Mouse (Mus musculus): ENCODE results near the gene Ccsap.
A peak's percentile ranks its signal among the peaks of the same experiment; 100 is the strongest.

Gene Ccsap

GRCm38 (mm10) chr8:123880271-123880670 is 20.3 kb upstream of the Ccsap start:
- DNase-seq (ENCODE audit: low spot score), result no peak

GRCm38 (mm10) chr8:123877865-123878264 is 17.9 kb upstream of the Ccsap start:
- DNase-seq (ENCODE audit: low spot score), result no peak

DNA sequence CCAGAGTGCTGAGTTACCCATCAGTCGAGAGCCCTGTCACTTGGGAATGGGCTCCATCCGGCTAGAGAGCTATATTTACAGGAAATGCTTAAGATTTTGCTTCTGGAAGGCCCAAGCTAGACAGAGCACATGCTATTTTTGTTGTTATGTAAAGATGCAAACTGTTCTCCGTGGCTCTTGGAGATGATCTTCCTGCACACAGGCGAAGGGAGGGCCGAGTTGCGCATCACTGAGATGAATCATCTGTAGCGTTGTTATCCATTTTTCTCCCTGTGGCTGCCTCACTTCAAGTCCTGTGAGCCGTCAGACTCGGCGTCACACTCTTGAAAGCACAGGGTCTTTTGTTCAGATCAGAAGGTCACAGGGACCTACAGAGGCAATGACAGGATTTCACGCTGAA is 14.3 kb upstream of the Ccsap start:
- no peak for DNase-seq (ENCODE audit: low spot score)

GRCm38 (mm10) chr8:123873364-123873763 is 13.4 kb upstream of the Ccsap start:
- DNase-seq (ENCODE audit: low spot score), result no peak

GRCm38 (mm10) chr8:123872048-123872447 is 12.0 kb upstream of the Ccsap start:
- DNase-seq (ENCODE audit: low spot score), result no peak

DNA sequence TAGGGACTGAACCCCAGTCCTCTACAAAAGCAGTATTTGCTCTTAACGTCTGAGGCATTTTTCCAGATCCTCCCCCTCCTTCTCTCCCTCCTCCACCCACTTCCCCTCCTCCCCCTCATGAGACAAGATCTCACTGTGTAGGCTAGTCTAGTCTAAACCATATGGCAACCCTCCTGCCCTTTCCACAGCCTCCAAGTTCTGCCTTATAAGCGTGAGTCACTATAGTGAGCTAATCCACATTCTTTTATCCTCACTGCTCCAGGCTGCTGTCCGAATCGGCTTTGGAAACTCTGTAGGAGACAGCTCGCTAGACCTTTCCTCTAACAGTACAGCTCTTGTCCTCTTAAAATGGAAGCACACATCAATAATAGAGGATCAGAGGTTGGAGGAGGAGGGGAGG is 7.0 kb upstream of the Ccsap start:
- peak; percentile 71 for DNase-seq (ENCODE audit: low spot score)

DNA sequence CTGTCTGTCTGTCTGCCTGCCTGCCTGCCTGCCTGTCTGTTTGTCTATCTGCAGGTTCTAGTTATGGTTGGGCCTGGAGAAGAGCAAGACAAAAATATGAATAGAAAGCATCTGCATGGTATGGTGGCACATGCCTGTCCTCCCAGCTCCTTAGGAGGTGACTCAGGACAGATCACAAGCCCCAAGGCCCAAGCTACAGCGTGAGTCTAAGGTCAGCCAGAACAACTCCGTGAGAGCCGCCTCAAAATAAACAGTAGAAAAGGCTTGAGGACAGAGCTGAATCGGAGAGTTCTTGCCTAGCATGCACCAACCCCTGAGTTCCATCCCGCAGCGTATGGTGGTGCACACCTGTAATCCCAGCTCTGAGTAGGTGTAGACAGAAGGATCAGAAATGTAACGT is 5.8 kb upstream of the Ccsap start:
- DNase-seq (ENCODE audit: low spot score), result no peak

GRCm38 (mm10) chr8:123860386-123860785 is 377 bp upstream of the Ccsap start:
- peak; percentile 38 for DNase-seq (ENCODE audit: low spot score)

DNA sequence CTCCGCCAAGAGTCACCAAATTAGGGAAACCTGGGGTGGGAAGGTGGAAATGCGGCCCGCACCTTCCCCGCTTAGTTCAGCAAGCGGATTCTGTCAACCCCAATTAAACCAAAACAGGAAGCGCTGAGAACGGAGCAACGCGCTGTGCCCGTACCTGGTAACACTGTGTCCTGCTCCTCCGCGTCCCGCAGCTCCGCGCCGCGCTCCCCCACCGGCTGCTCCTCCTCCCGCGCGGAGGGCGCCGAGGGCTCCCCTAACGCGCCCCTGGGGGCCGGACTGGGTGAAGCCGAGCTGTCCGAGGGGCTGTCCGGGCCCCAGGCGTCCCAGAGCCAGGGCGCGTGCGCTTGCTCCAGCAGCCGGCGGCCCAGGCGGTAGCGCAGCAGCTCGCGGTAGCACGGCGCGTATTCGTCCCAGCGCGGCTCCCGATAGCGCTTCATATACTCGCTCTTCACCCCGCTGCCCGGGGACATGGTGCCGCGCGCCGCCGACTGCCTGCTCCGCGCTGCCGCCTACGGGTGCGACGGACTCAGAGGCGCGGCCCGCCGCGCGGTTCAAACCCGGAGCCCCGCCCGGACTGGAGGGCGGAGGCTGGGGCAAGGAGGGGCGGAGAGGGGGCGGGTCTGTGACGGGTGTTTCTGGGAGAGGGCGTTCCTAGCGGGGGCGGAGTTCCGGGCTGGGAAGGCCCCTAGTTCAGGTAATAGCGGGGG is 915 bp downstream of the Ccsap start:
- DNase-seq (ENCODE audit: low spot score), result peak; percentile 96

DNA sequence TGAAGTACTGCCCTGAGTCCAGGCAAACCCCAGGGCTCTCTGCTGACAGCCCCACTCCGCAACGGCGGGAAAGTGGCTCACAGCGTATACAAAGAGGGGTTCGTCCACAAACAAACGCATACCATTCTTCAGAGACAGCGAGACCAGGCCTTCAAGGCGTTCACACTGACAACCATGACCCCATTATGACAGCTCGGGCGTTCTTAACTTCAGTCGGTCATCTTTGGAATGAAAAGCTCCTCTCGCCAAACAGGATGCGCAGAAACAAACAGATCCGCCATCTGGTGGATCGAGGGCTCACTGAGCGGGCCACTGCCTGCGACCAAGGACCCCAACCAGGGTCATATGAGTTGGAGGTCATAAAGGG is 1.5 kb downstream of the Ccsap start:
- peak; percentile 72 for DNase-seq (ENCODE audit: low spot score)

DNA sequence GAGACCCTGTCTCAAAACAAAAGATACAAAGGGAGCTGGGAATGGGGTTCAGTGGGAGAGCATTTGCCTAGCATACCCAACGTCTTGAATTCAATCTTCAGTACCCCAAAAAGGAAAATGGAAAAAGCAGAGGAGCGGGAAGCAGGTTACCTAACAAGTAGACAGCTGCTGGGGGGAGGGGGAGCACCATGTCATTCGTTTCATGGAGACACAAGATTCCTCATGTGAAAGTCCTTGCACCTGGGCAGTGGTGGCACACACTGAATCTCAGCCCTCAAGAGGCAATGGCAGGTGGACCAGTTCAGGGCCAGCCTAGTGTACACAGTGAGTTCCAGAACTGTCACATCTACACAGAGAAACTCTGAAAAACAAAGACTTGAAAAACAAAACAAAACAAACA is 2.6 kb downstream of the Ccsap start:
- DNase-seq (ENCODE audit: low spot score), result no peak

DNA sequence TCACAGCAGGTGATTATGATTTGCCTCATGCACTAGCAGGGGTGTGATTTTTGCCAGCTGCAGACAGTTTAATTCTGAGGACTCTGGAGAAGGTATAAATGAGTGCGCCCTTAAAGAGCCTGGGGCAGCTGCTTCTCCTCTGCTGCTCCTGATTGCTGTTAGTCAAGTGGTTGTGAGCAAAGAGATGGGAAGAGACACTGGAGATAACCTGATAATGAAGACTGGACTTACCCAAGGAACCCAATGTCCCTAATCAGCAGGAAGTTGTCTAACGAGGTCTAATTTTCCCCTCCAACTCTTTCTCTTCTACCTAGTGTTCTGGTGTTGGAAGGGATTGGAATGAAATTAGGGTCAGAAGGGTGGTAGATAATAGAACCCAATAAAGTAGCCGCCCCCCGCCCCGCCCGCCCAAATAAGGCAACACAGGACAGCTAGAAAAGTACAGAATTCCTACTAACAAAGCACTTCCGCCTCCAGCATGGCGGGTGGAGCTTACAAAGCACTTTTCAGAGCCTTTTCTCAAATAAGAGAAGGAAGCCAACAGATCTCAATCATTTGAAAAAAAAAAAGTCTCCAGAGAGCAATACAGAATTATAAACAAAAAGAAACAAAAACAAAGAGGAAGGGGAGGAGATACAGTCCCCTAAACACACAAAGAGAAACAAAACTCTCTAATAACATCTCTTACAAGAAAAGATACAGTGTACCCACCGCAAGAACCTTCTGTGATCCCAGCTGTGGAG is 5.1 kb downstream of the Ccsap start:
- DNase-seq (ENCODE audit: low spot score), result no peak

GRCm38 (mm10) chr8:123854252-123854651 is 5.8 kb downstream of the Ccsap start:
- no peak for DNase-seq (ENCODE audit: low spot score)

DNA sequence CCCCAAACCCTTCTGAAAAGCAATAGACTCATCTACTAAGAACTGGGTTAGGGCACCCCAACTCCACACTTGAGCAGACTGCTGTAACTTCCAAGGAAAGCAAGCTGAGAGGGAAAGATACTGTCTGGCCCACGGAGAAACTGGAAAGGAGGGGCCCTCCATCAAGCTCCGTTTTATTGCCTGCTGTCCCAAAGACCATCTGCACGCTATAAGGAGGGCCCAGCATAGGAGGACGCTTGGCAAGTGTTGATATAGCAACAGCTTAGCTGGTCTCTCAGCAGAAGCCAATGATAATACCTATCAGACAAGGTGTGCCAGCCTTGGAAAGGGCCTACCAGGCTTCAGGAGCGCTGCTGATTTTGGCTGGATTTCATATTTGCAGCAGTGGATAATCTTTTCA is 8.4 kb downstream of the Ccsap start:
- no peak for DNase-seq (ENCODE audit: low spot score)

GRCm38 (mm10) chr8:123849352-123849751 is 10.7 kb downstream of the Ccsap start:
- no peak for DNase-seq (ENCODE audit: low spot score)

- DNase-seq (ENCODE audit: low spot score), result no peak
Measured at GRCm38 (mm10) chr8:123847546-123847945, 12.5 kb downstream of the Ccsap start.

GRCm38 (mm10) chr8:123846509-123846908 is 13.5 kb downstream of the Ccsap start:
- DNase-seq (ENCODE audit: low spot score), result peak; percentile 43

DNA sequence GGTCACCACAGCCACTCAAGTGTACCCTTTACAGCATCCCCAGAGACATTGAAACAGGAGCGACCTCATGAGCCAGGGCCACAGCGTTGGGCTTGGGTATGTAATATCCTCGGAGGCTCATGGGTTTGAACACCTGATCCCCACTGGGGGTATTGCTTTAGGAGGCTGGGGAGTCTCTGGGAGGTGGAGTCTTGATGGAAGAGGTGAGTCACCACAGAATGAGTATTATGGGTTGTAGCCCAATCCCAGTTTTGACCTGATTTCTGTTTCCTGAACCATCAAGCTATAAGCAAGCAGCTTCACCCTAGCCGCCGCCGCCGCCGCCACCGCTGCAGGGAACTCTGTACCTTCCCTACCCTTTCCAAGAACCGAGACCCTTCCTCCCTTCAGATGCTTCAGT is 14.0 kb downstream of the Ccsap start:
- no peak for DNase-seq (ENCODE audit: low spot score)

GRCm38 (mm10) chr8:123845114-123845513 is 14.9 kb downstream of the Ccsap start:
- DNase-seq (ENCODE audit: low spot score), result no peak

DNA sequence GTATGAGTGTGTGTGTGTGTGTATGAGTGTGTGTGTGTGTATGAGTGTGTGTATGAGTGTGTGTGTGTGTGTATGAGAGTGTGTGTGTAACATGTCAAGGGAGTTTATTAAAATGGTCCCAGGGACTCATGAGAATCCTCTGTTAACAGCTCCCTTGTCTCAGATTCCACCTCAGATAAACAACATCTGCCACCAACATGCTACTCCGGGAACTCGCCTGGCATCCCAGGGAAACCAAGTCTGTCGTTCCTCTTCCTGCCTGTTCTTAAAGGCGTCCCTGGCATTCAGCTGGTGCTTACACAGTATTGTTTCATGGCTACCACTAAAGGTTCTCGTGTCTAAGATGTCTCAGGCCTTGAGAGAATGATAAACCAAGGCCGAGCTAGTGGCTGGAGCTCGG is 15.7 kb downstream of the Ccsap start:
- no peak for DNase-seq (ENCODE audit: low spot score)

- DNase-seq (ENCODE audit: low spot score), result no peak
Measured at GRCm38 (mm10) chr8:123842086-123842485, 17.9 kb downstream of the Ccsap start.

DNA sequence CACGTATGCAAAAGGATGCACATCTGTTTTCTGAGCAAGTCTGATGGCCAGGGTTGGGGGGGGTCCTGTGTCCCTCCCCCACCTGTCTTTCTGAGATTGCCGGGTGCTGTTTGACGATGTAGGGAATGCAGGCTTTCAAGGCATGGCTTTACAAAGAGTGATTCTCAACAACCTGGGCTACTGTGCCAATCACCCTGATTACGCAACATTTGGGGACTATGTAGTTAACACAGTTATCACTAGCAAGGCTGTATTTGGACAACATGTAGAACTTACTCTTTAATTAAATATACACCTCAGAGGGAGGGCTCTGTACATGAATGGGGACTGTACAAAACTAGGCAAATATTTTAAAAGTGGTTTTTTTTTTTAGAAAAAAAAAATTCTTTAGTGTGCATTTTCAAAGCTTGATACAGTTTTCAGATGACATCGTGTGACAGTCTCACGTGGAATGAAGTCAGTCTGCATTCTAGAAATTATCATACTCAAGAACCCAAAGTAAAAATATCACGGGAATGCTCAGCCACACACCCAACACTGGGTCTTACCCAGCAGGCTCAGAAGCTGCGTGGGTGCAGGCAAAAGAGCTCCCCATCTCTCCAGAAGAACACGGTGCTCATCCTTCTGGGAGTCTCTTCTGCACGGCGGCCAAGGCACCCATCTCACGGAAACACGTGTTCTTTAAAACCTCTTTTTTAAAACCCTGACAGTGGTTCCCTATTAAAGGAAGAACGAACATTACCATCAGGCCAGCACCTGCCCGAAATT is 19.2 kb downstream of the Ccsap start:
- no peak for DNase-seq (ENCODE audit: low spot score)

- DNase-seq (ENCODE audit: low spot score), result no peak
Measured at GRCm38 (mm10) chr8:123838496-123838895, 21.5 kb downstream of the Ccsap start.
